Mouse (Mus musculus) thymus, postnatal 0 days (tissue): ENCODE data around the gene Nfam1. TPM values are rescaled to one million over a fixed set of nuclear protein-coding genes. Genes with fewer than 3 reads are reported as not detected.

Source experiments
- DNase-seq: peaks from one replicate; pipeline ENCODE4 v3.0.0-alpha.2; 2015; ENCODE audit warnings: low spot score
- microRNA-seq: library from miRNA; unstranded; fragments of <30 nt; microRNA quantifications from one replicate; pipeline ENCODE4, GENCODE M21; 2016; ENCODE audit warnings: borderline number of aligned reads
- polyA plus RNA-seq: library from polyadenylated mRNA; unstranded; fragments of >200 nt; fragmentation: Nextera tagmentation; extraction: Ambion mirVana; gene quantifications from 2 replicates; pipeline ENCODE4 v1.2.1, GENCODE M21; 2015

Gene Nfam1
- polyA plus RNA-seq, 1 experiment from 2014 or later, result 3.2 TPM

DNA sequence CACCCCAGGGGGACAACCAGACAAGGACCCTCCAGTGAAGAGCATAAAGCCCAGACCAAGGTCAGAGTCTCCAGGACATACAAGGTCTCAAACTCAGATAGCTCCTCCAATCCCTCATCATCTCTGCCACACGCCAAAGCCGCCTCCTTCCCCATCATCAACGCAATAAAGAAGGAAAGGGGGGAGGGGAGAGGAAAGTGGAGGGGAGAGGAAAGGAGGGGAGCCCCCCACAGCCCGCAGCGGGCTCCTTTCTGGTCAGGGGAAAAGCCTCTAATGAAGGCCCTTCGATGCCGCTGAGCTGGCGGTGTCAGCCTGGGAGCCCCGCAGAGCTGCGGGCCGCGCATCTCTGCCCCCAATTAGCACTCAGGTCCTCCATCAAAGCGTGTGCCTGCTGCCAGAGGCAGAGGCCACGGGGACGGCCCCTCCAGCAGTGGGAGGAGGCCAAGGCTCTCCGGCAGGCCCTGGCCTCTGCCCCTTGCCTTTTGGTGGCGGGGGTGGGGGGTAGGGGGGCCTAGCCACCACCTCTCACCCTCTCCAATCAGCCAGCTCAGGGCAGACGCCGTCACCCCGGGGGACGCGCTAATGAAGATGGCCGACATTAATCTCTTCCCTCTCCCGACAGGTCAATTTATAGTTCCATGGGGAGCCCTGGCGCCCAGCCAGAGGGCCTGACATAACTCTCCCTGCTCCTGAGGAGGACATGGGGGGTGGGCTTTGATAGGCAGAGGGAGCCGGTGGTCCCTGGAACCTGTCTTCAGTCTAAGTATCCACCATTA is 72.1 kb downstream of the Nfam1 start:
- no peak for DNase-seq

DNA sequence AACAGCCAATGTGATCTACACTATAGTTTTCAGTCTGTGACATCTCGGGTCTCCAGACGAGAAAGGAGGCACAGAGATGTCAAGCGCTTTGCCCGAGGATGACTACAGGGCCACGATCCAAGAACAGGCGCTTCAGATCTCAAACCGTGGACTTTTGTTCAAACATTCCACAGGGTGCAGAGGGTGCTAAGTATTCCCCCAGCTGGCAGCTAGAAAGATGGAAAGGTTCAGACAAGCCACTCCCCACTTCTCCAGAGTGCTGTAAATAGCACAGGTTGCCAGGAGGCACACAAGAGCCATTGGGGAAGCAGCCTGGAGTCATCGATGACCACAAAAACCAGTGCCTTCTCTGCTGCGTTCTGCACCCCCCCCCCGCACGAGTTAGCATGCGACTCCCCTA is 74.0 kb downstream of the Nfam1 start:
- no peak for DNase-seq

DNA sequence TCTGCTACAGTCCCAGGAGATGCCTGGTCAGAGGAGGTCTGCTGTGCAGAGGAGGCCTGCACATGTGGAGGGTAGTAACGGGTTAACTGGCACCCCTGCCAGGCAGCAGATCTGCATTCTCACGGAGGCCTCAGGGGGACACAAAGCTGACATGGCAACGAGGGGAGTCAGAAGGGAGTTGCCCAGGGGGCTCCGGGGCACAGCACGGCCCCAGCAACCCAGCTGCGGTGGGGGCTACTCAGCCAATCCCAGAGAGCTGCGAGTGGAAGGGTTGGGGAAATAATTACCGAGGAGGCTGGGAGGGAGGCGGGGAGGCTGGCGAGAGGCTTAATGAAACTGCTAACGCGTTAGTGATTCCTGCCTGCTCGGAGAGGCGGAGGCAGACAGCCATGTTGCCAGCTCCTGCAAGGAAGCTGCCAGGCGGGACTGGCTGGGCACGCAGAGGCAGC is 74.8 kb downstream of the Nfam1 start:
- DNase-seq, result no peak

DNA sequence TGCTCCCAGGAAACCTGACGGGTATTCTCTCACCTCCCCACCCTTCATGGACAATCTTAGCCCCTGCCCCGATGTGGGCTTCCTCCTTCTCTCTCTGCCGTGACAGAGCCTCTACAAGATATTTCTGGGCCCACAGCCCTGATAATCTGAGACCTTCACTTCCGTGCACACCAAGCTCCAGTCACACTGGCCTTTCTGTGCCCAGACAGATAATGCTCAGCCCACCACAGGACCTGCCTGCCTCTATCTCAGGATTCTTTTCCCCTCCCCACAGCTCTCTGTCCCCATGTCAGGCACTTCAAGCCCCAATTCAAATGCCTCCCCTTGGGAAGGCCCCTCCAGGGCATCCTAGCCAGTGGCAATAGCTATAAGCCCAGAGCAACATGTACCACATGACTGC is 76.4 kb downstream of the Nfam1 start:
- DNase-seq, result no peak

DNA sequence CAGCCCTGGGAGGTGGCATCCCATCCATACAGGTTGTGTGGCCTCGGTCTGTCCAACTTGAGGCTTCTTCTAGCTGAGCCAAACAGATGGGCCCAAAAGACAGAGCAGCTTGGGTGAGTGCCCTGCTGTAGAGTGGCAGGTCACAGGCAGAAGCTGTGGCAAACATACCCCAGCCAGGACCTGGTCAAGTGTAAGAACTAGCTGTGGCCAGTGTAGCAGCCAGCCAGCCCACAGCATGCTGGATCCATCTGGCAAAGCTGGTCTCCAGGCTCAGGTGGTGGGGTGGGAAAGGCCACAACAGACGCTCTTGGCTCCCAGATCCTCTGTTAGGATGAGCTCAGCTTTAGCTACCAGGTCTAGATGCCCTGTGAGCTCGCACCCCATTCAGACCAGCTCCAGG is 76.8 kb downstream of the Nfam1 start:
- no peak for DNase-seq

DNA sequence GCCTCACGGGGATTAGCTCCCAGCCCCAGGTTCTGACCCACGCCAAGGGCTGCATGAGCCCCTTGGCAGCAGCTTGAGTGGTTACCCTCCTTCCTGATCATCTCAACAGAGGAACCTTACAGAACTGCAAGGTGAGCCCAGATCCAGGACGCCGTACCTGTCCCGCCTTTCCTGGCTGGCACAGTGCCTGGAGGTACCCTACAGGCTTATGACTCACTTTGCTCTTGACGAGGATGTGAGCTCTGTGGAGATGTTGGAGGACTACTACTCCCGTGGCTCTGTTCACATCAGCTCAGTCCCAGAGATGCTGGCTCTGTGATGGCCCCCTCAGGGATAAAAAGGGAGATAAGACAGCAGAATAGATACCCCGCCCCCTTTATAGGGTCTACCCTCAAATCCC is 77.8 kb downstream of the Nfam1 start:
- DNase-seq, result no peak

DNA sequence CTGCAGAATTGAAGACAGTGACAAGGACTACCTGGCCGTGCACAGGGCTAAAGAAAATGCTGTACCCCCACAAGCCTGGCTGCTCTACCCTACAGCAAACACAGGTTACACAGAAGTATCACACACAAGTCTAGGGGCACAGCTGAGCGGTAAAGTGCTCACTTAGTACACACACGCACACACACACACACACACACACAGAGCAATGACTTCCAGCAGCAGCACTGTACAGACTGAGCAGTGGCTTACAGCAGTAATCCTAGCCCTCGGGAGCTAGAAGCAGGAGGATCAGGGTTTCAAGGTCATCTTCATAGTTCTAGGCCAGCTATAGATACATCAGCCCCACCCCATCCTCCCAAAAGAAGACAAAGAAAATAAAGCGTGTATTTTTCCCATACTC is 79.1 kb downstream of the Nfam1 start:
- no peak for DNase-seq

DNA sequence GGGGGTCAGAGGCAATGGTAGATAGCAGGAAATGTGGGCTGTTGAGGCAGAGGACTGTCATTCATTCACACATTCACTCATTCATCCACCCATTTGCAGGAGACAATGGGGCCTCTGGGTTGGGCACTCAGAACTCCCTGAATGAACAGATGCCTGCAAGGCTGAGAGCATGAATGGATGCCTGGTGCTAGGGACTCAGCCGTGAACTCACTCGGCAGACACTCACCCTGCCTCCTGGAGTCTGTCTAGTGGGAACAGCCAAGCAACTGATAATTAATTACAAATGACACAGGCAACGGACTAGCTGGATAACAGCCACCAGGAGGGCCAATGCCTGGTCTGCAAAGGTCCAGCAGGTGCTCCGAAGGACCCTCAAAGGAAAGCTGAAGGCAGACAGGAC is 80.0 kb downstream of the Nfam1 start:
- no peak for DNase-seq

DNA sequence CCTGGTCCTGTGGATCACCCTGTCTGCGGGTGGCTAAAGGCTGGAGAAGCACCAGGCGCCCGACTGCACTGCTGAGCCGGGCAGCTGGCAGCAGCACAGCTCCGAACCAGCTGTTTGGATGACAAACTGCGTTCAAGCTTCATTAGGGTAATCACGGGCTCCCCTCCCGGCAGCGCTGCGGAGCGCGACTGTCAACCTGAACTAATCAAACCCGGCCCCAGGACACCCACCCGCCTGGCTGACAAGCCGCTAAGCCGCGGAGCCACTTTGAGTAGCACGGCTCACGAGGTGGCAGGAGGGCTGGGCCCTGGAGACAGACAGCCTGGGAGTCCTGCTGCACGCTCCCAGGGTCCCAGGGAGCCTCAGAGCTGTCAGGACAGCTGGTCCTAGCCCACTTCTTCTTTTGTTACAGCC is 80.8 kb downstream of the Nfam1 start:
- no peak for DNase-seq

DNA sequence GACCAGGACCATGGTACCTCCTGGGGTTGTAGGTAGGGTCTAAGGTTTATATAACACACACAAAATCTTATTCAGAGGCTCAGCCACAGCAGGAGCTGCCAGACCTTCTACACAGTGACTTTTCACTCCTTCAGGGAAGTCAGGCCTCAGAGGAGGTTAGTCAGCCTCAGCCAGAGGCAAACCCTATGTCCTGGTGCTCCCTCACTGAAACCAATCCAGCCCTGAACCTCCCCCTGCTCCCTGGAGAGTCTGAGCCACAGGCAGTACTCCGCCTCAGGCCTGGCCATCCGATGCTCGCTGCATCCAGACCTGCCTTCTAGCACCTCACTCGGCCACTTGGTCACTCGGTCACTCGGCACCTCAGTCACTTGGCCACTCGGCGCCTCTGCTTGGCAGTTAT is 82.9 kb downstream of the Nfam1 start:
- no peak for DNase-seq

DNA sequence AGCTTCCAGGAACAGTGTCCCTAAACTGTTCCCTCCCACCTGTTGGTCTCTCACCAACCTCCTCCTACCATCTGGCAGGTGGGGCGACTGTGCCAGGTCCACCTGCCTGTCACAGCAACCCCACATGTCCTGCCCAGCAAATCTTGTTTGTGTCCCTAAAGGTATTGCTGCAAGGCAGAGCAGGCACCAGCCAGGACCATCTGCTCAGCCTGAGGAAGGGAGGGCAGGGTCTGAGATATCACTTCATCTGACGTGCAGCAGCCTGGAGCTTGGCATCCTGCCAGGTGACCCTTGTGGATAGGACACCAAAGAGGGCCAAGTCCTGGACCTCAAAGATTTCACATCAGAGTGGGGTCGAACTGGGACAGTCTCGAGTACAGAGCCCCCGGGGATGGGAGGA is 85.7 kb downstream of the Nfam1 start:
- DNase-seq, result no peak

DNA sequence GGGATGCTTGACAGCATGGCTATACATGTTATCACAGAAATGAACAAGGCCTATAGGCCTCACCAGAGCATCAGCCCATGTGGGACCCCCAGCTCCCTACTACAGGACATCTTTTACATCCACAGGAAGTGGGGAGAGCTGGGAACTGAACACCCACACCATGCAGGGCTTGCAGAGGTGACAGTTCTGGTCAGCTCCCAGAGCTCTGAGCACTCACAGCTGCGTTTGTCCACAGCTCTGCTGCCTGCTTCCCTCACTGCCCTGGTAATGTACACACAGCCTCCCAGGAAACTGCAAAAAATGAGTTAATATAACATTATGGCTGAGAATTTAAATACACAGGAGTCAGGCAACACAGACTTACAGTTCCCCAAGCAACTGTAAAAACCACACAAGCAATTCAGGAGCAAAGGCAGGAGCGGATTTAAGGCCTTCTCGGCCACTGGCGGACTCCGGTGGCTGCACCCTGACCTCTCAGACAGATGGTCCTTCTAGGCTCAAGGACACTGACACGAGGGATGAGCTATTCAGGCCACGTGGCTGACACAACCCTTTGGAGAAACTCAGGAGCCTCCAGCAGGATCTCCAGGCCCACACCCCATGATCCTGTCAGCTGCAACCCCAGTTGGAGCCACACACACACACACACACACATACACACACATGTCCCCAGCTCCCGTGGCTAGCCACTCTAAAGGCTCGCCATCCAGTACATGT is 88.5 kb downstream of the Nfam1 start:
- DNase-seq, result no peak

Small RNAs within 50 kb of the gene (microRNA-seq; reads per million reads assigned to microRNA genes)
- gene Mir3080, result 6.7 reads per million, percentile 11 among the genes with 10 or more reads in this experiment

Other genes with a start within 250 kb of the Nfam1 start
- 0.09 TPM in 1 of 2 replicates, not detected in the other for gene Cyp2d26, start 239.0 kb downstream of the Nfam1 start, polyA plus RNA-seq
- gene Tcf20, start 45.4 kb downstream of the Nfam1 start, polyA plus RNA-seq, result 9.9 and 13.1 TPM in 2 replicates
- 74.8 and 83.2 TPM in 2 replicates for gene Serhl, start 56.2 kb upstream of the Nfam1 start, polyA plus RNA-seq
- 66.2 and 66.9 TPM in 2 replicates for gene Rrp7a, start 89.5 kb upstream of the Nfam1 start, polyA plus RNA-seq
- 131 and 134 TPM in 2 replicates for gene Poldip3, start 116.1 kb upstream of the Nfam1 start, polyA plus RNA-seq
- 33.9 and 38.1 TPM in 2 replicates for gene Cyb5r3, start 139.3 kb upstream of the Nfam1 start, polyA plus RNA-seq
- gene A4galt, start 218.5 kb upstream of the Nfam1 start, polyA plus RNA-seq, result 2.2 and 2.4 TPM in 2 replicates